Mouse (Mus musculus) hindbrain, postnatal 0 days (tissue): ENCODE measurements at regions not wholly inside any gene's neighbourhood (a gene's known extent, or its start where the extent isn't known, plus 50 kb on each side); places are given as distances from the start of the nearest gene placed in this dataset.

Experiments used
- ATAC-seq: fragments of 200-750 bp; cut with Nextera tagmentation; 2 replicates; pipeline ENCODE4 v1.8.0; 2017; ENCODE audit warnings: mild to moderate bottlenecking, moderate TSS enrichment, moderate library complexity
- DNase-seq: peaks from one replicate; pipeline ENCODE4 v3.0.0-alpha.2; 2015; ENCODE audit warnings: low spot score
- H3K27ac ChIP-seq: fragments of 300-500 bp; sonication (generic); 2 replicates; pipeline ENCODE4 v1.5.1; 2014; ENCODE audit warnings: mild to moderate bottlenecking
- H3K27me3 ChIP-seq: fragments of 300-500 bp; sonication (generic); 2 replicates; pipeline ENCODE4 v1.6.1; 2014; ENCODE audit warnings: low read length, mixed read lengths; ENCODE audit not compliant: insufficient read depth
- H3K36me3 ChIP-seq: fragments of 300-500 bp; sonication (generic); 2 replicates; pipeline ENCODE4 v1.6.1; 2014; ENCODE audit warnings: low read length, mixed read lengths; ENCODE audit not compliant: insufficient read depth
- H3K4me1 ChIP-seq: fragments of 300-500 bp; sonication (generic); 2 replicates; pipeline ENCODE4 v1.6.1; 2014; ENCODE audit warnings: antibody characterized with exemption, low read length, mixed read lengths; ENCODE audit not compliant: insufficient read depth
- H3K4me2 ChIP-seq: fragments of 300-500 bp; sonication (generic); 2 replicates; pipeline ENCODE4 v1.6.1; 2014; ENCODE audit warnings: low read depth, mild to moderate bottlenecking, low read length, moderate library complexity, mixed read lengths
- H3K4me3 ChIP-seq: fragments of 300-500 bp; sonication (generic); 2 replicates; pipeline ENCODE4 v1.5.1; 2014; ENCODE audit warnings: low read length
- H3K9ac ChIP-seq: fragments of 300-500 bp; sonication (generic); replicated peaks from 2 replicates; pipeline ENCODE4 v1.6.1; 2014; ENCODE audit warnings: mild to moderate bottlenecking, low read length, moderate library complexity, mixed read lengths
- H3K9me3 ChIP-seq: fragments of 300-500 bp; sonication (generic); 2 replicates; pipeline ENCODE4 v1.6.1; 2016; ENCODE audit warnings: low read length, mixed read lengths
- CTCF ChIP-seq: IDR thresholded peaks from 2 replicates; pipeline ENCODE4 v1.5.1; 2016; ENCODE audit warnings: antibody characterized with exemption, control low read depth, low read depth
- whole genome bisulfite sequencing: fragments of 180-500 bp; shearing (Covaris S2); extraction: QIAGEN DNeasy Blood & Tissue Kit; methylation state at CpG from one replicate; pipeline ENCODE4 v1.1.7; 2014; 5-methylcytosine and 5-hydroxymethylcytosine counted together

GRCm38 (mm10) chr9:43387397-43387796 is 76.7 kb downstream of the Trim29 start:
- Histone ChIP-seq H3K4me2 (no peak overlapping the region), H3K27ac (no peak overlapping the region), H3K36me3 (no peaks in the 10 kb centered on the region), H3K9me3 (no peaks in the 10 kb centered on the region), H3K9ac (no peak overlapping the region), H3K27me3 (no peaks in the 10 kb centered on the region), H3K4me1 (no peaks in the 10 kb centered on the region), H3K4me3 (no peak overlapping the region)
- DNase-seq (no peak), ATAC-seq (no peak)
- no peak for TF ChIP-seq CTCF
- 70% methylated on average over 9 of the region's 9 CpGs for WGBS

- H3K9me3 ChIP-seq, result no peaks in the 10 kb centered on the region
- no peak overlapping the region for H3K4me2 ChIP-seq
- H3K27ac ChIP-seq, result no peak overlapping the region
- ATAC-seq (no peak), DNase-seq (peak; percentile 31)
- TF ChIP-seq CTCF, result no peak
- no peak overlapping the region for H3K4me3 ChIP-seq
- 23% methylated on average over 9 of the region's 9 CpGs for WGBS
- H3K9ac ChIP-seq, result no peak overlapping the region
- no peaks in the 10 kb centered on the region for H3K27me3 ChIP-seq
- H3K36me3 ChIP-seq, result no peaks in the 10 kb centered on the region
- no peaks in the 10 kb centered on the region for H3K4me1 ChIP-seq
These were observed 78.9 kb downstream of the Trim29 start for GRCm38 (mm10) chr9:43389491-43390083.

GRCm38 (mm10) chr9:43392467-43393064 is 81.9 kb downstream of the Trim29 start:
- Histone ChIP-seq H3K27ac (no peak overlapping the region), H3K36me3 (no peaks in the 10 kb centered on the region), H3K9me3 (no peaks in the 10 kb centered on the region), H3K4me2 (no peak overlapping the region), H3K4me3 (no peak overlapping the region), H3K27me3 (no peaks in the 10 kb centered on the region), H3K4me1 (no peaks in the 10 kb centered on the region), H3K9ac (no peak overlapping the region)
- WGBS, result 77% methylated on average over 6 of the region's 6 CpGs
- DNase-seq, result no peak
- no peak for ATAC-seq
- no peak for TF ChIP-seq CTCF

- H3K4me2 ChIP-seq, result no peak overlapping the region
- 24% methylated on average over 5 of the region's 5 CpGs for WGBS
- no peak overlapping the region for H3K9ac ChIP-seq
- H3K27ac ChIP-seq, result no peak overlapping the region
- H3K4me3 ChIP-seq, result no peak overlapping the region
- TF ChIP-seq CTCF, result no peak
- peak; percentile 33 for DNase-seq
- ATAC-seq, result peak; percentile 78
- H3K36me3 ChIP-seq, result no peaks in the 10 kb centered on the region
- H3K4me1 ChIP-seq, result no peaks in the 10 kb centered on the region
- no peaks in the 10 kb centered on the region for H3K27me3 ChIP-seq
- no peaks in the 10 kb centered on the region for H3K9me3 ChIP-seq
These were observed 83.6 kb downstream of the Trim29 start for GRCm38 (mm10) chr9:43394204-43394603.

- 48% methylated on average over 5 of the region's 5 CpGs for WGBS
- no peak for ATAC-seq
- no peak overlapping the region for H3K4me3 ChIP-seq
These were observed 84.6 kb downstream of the Trim29 start for GRCm38 (mm10) chr9:43395209-43395608.

GRCm38 (mm10) chr9:43396566-43396965 is 85.9 kb downstream of the Trim29 start:
- H3K9me3 ChIP-seq, result no peaks in the 10 kb centered on the region
- H3K9ac ChIP-seq, result no peak overlapping the region
- H3K4me2 ChIP-seq, result no peak overlapping the region
- ATAC-seq (no peak), DNase-seq (no peak)
- TF ChIP-seq CTCF, result no peak
- H3K4me3 ChIP-seq, result no peak overlapping the region
- no peaks in the 10 kb centered on the region for H3K4me1 ChIP-seq
- H3K27me3 ChIP-seq, result no peaks in the 10 kb centered on the region
- H3K36me3 ChIP-seq, result no peaks in the 10 kb centered on the region
- no peak overlapping the region for H3K27ac ChIP-seq

More at GRCm38 (mm10) chr9:43395209-43395608, 84.6 kb downstream of the Trim29 start:
- no peak overlapping the region for H3K4me2 ChIP-seq
- DNase-seq, result no peak
- no peak overlapping the region for H3K9ac ChIP-seq
- no peak overlapping the region for H3K27ac ChIP-seq
- no peaks in the 10 kb centered on the region for H3K9me3 ChIP-seq
- H3K36me3 ChIP-seq, result no peaks in the 10 kb centered on the region
- peak; percentile 50 for TF ChIP-seq CTCF
- no peaks in the 10 kb centered on the region for H3K4me1 ChIP-seq
- H3K27me3 ChIP-seq, result no peaks in the 10 kb centered on the region

GRCm38 (mm10) chr9:43408493-43408892 is 97.8 kb downstream of the Trim29 start:
- no peak overlapping the region for H3K27ac ChIP-seq
- H3K36me3 ChIP-seq, result no peaks in the 10 kb centered on the region
- no peaks in the 10 kb centered on the region for H3K27me3 ChIP-seq
- ATAC-seq, result no peak
- no peaks in the 10 kb centered on the region for H3K9me3 ChIP-seq
- no peaks in the 10 kb centered on the region for H3K4me1 ChIP-seq
- WGBS, result 65% methylated on average over 6 of the region's 6 CpGs
- no peak overlapping the region for H3K9ac ChIP-seq
- no peak for TF ChIP-seq CTCF
- H3K4me3 ChIP-seq, result no peak overlapping the region
- peak; percentile 17 for DNase-seq
- no peak overlapping the region for H3K4me2 ChIP-seq
